Mouse (Mus musculus): ENCODE measurements around the gene Sipa1l2.

Sipa1l2 gene

GRCm38 (mm10) chr8:125580426-125580825 is 10.8 kb upstream of the Sipa1l2 start:
- ATAC-seq (ENCODE audit: low TSS enrichment), result no peak

- ATAC-seq (ENCODE audit: low TSS enrichment), result no peak
Measured at GRCm38 (mm10) chr8:125576127-125576526, 6.5 kb upstream of the Sipa1l2 start.

- no peak for ATAC-seq (ENCODE audit: low TSS enrichment)
Measured at GRCm38 (mm10) chr8:125574280-125574679, 4.7 kb upstream of the Sipa1l2 start.

- ATAC-seq (ENCODE audit: low TSS enrichment), result no peak
Measured at GRCm38 (mm10) chr8:125572246-125572645, 2.6 kb upstream of the Sipa1l2 start.

GRCm38 (mm10) chr8:125570835-125571465 is 1.3 kb upstream of the Sipa1l2 start:
- ATAC-seq (ENCODE audit: low TSS enrichment), result no peak

GRCm38 (mm10) chr8:125570389-125570788 is 781 bp upstream of the Sipa1l2 start:
- ATAC-seq (ENCODE audit: low TSS enrichment), result no peak; the same call in 1 of the 2 replicates

GRCm38 (mm10) chr8:125568851-125569532 is 616 bp downstream of the Sipa1l2 start:
- ATAC-seq (ENCODE audit: low TSS enrichment), result peak; percentile 38; the same call in 1 of the 2 replicates

GRCm38 (mm10) chr8:125568421-125568850 is 1.2 kb downstream of the Sipa1l2 start:
- ATAC-seq (ENCODE audit: low TSS enrichment), result peak; percentile 15; the same call in 1 of the 2 replicates

GRCm38 (mm10) chr8:125567569-125567968 is 2.0 kb downstream of the Sipa1l2 start:
- 0 out of 2 replicates have a peak, but pooled peaks have one; percentile 35 for ATAC-seq (ENCODE audit: low TSS enrichment)

- ATAC-seq (ENCODE audit: low TSS enrichment), result no peak
Measured at GRCm38 (mm10) chr8:125562878-125563277, 6.7 kb downstream of the Sipa1l2 start.

GRCm38 (mm10) chr8:125560825-125561490 is 8.7 kb downstream of the Sipa1l2 start:
- ATAC-seq (ENCODE audit: low TSS enrichment), result no peak

GRCm38 (mm10) chr8:125559066-125559653 is 10.4 kb downstream of the Sipa1l2 start:
- ATAC-seq (ENCODE audit: low TSS enrichment), result peak; percentile 29; the same call in 1 of the 2 replicates

- ATAC-seq (ENCODE audit: low TSS enrichment), result peak; percentile 72
Measured at GRCm38 (mm10) chr8:125558109-125559065, 11.2 kb downstream of the Sipa1l2 start.

- no peak for ATAC-seq (ENCODE audit: low TSS enrichment)
Measured at GRCm38 (mm10) chr8:125557391-125558108, 12.1 kb downstream of the Sipa1l2 start.

- ATAC-seq (ENCODE audit: low TSS enrichment), result no peak
Measured at GRCm38 (mm10) chr8:125556706-125557105, 12.9 kb downstream of the Sipa1l2 start.

- no peak for ATAC-seq (ENCODE audit: low TSS enrichment)
Measured at GRCm38 (mm10) chr8:125550567-125550966, 19.0 kb downstream of the Sipa1l2 start.

- no peak for ATAC-seq (ENCODE audit: low TSS enrichment)
Measured at GRCm38 (mm10) chr8:125547296-125547695, 22.3 kb downstream of the Sipa1l2 start.

- no peak for ATAC-seq (ENCODE audit: low TSS enrichment)
Measured at GRCm38 (mm10) chr8:125545866-125546265, 23.7 kb downstream of the Sipa1l2 start.

GRCm38 (mm10) chr8:125542893-125543613 is 26.6 kb downstream of the Sipa1l2 start:
- ATAC-seq (ENCODE audit: low TSS enrichment), result no peak
